Mouse (Mus musculus): ENCODE measurements at regions not wholly inside any gene's neighbourhood (a gene's known extent, or its start where the extent isn't known, plus 50 kb on each side); places are given as distances from the start of the nearest gene placed in this dataset.

DNA sequence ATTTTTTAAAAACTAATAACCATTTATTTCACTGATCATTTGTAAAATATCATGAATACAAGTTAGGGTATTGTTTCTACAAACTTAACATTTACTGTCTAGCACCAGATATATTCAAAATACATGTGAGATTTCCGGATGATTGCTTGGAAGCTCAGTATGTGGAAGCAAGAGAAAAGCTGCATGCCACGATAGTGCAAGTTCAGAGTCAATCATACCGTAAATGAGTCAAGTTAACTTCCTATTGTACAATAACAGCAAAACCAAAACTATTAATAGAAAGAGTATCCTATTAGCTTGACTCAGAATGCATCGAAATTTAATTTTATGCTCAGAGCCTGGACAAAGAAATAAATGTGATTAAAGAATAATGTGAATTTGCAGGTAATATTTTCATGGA, 1284.6 kb upstream of the Cited2 start:
- Histone ChIP-seq H3K27me3 (replicated peaks; ENCODE audit: control insufficient read depth, insufficient read depth, low read length) (no peaks in the 10 kb centered on the region), H3K4me1 (ENCODE audit: control insufficient read depth, insufficient read depth, low read depth, low read length) (no peaks in the 10 kb centered on the region; the same call in 1 of the 2 replicates), H3K36me3 (ENCODE audit: control insufficient read depth, insufficient read depth, low read length) (no peaks in the 10 kb centered on the region), H3K27ac (ENCODE audit: low read depth, low read length) (no peak overlapping the region), H3K4me2 (ENCODE audit: low read length) (no peak overlapping the region), H3K9ac (ENCODE audit: low read depth, low read length) (no peak overlapping the region), H3K9me3 (ENCODE audit: control insufficient read depth, low read length) (no peaks in the 10 kb centered on the region), H3K4me3 (ENCODE audit: low read length) (no peak overlapping the region)
- WGBS: 83% methylated on average over 4 of the region's 4 CpGs
- no peak for ATAC-seq

DNA sequence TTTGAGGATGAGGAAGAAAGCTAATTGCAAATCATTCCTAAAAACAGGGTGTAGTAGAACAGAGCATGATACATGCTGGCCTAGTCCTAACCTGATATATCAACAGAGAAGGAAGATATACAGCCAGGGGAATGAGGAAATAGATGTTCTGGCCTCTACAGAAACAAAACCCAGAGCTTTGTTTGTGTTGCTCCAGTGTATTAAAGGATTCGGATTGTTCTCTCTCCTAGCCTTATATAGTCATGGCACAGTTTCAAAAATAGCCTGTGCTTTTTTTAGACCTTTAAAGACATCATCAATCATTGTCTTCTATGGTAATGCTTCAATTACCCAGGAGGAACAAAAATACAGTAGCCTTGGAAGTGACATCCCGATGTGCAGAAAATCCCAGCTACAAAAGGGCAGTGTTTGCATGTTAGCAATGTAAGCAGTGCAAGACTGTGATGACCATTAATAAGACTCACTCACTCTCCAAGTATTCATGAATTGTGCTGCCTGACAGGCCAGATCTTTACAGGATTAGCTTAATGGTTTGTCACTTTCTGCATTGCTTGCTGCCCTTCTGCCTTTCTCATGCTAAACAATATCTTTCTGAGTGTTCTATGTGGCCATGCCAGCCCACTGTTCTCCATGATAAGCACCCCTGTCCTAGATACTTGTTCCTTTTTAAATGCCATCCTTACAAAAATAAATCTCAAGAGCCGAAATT, 1281.9 kb upstream of the Cited2 start:
- peak; percentile 71 for ATAC-seq
- Histone ChIP-seq H3K36me3 (ENCODE audit: control insufficient read depth, insufficient read depth, low read length) (no peaks in the 10 kb centered on the region), H3K4me2 (ENCODE audit: low read length) (no peak overlapping the region), H3K27ac (ENCODE audit: low read depth, low read length) (no peak overlapping the region), H3K27me3 (replicated peaks; ENCODE audit: control insufficient read depth, insufficient read depth, low read length) (no peaks in the 10 kb centered on the region), H3K4me3 (ENCODE audit: low read length) (no peak overlapping the region), H3K9ac (ENCODE audit: low read depth, low read length) (no peak overlapping the region), H3K4me1 (ENCODE audit: control insufficient read depth, insufficient read depth, low read depth, low read length) (no peaks in the 10 kb centered on the region; the same call in 1 of the 2 replicates), H3K9me3 (ENCODE audit: control insufficient read depth, low read length) (no peaks in the 10 kb centered on the region)
- 17% methylated on average over 3 of the region's 3 CpGs for WGBS

DNA sequence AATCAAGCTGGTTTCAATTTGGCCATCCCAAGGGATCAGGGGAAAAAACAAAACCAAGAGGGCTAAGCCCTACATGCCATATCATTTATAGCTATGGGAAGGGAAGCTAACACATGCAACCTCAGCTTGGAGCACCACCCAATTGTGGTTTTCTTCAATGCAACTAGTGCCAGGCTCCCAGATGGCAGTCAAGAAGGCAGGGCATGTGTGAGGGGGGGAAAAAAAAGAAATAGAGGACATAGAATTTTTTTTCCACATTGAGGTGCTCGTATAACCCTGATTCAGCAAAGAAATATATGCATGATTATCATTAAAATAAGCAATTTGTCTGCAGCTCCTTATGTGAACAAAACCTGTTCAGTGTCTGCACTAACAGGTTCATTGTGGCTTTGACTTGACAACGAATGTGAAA, 1281.4 kb upstream of the Cited2 start:
- no peaks in the 10 kb centered on the region for H3K36me3 ChIP-seq (ENCODE audit: control insufficient read depth, insufficient read depth, low read length)
- no peak for ATAC-seq

DNA sequence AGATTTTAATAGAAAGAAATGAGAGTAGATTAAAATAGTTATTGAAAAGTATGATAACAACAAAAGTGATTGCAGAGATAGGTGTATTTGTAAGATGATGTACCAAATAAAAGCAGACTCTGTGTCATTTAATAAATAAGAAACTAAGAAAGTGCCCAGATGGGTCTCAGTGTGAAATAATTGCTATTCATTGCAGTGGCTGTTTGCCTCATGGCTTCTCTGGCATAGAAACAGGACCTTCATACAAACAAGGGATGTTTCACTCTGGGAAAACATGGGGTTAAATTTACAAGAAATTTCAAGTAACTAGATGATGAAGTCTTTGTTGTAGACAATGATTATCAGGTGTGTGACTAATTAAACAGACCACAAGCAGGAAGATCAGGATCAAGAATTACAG, 1279.1 kb upstream of the Cited2 start:
- Histone ChIP-seq H3K27me3 (replicated peaks; ENCODE audit: control insufficient read depth, insufficient read depth, low read length) (no peaks in the 10 kb centered on the region), H3K9ac (ENCODE audit: low read depth, low read length) (no peak overlapping the region), H3K27ac (ENCODE audit: low read depth, low read length) (no peak overlapping the region), H3K36me3 (ENCODE audit: control insufficient read depth, insufficient read depth, low read length) (no peaks in the 10 kb centered on the region), H3K4me3 (ENCODE audit: low read length) (no peak overlapping the region), H3K4me1 (ENCODE audit: control insufficient read depth, insufficient read depth, low read depth, low read length) (no peaks in the 10 kb centered on the region; the same call in 1 of the 2 replicates), H3K9me3 (ENCODE audit: control insufficient read depth, low read length) (no peaks in the 10 kb centered on the region), H3K4me2 (ENCODE audit: low read length) (no peak overlapping the region)
- ATAC-seq: no peak

More for the DNA sequence above, 1281.4 kb upstream of the Cited2 start:
- Histone ChIP-seq H3K27me3 (replicated peaks; ENCODE audit: control insufficient read depth, insufficient read depth, low read length) (no peaks in the 10 kb centered on the region), H3K9ac (ENCODE audit: low read depth, low read length) (no peak overlapping the region), H3K4me1 (ENCODE audit: control insufficient read depth, insufficient read depth, low read depth, low read length) (no peaks in the 10 kb centered on the region; the same call in 1 of the 2 replicates), H3K4me3 (ENCODE audit: low read length) (no peak overlapping the region), H3K9me3 (ENCODE audit: control insufficient read depth, low read length) (no peaks in the 10 kb centered on the region), H3K27ac (ENCODE audit: low read depth, low read length) (no peak overlapping the region), H3K4me2 (ENCODE audit: low read length) (no peak overlapping the region)
- 29% methylated on average over 2 of the region's 2 CpGs for WGBS

DNA sequence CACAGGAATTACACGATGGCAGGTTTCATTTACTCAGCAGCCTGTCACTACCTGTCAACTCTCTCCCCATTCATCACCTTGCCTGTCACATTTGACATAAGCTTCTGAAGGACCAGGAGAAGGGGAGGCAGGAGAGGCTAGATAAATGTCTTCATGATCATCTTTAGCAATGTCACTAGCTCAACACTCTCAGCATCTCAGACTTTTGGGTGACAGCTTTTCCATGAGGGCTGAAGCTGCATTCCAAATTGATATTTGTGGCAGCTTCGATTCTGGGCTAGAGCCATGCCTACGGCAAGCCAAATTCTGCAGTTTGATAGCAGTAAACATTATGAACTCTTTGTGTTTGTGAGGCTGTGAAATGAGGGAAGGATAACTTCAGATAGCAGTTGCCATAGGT, 1255.1 kb upstream of the Cited2 start:
- no peak overlapping the region for H3K9ac ChIP-seq (ENCODE audit: low read depth, low read length)
- H3K4me2 ChIP-seq (ENCODE audit: low read length): no peak overlapping the region
- no peaks in the 10 kb centered on the region for H3K27me3 ChIP-seq (replicated peaks; ENCODE audit: control insufficient read depth, insufficient read depth, low read length)
- H3K9me3 ChIP-seq (ENCODE audit: control insufficient read depth, low read length): no peaks in the 10 kb centered on the region
- H3K4me3 ChIP-seq (ENCODE audit: low read length): no peak overlapping the region
- H3K36me3 ChIP-seq (ENCODE audit: control insufficient read depth, insufficient read depth, low read length): no peaks in the 10 kb centered on the region
- 68% methylated on average over 3 of the region's 3 CpGs for WGBS
- H3K27ac ChIP-seq (ENCODE audit: low read depth, low read length): no peak overlapping the region
- no peak for ATAC-seq
- no peaks in the 10 kb centered on the region for H3K4me1 ChIP-seq (ENCODE audit: control insufficient read depth, insufficient read depth, low read depth, low read length)

DNA sequence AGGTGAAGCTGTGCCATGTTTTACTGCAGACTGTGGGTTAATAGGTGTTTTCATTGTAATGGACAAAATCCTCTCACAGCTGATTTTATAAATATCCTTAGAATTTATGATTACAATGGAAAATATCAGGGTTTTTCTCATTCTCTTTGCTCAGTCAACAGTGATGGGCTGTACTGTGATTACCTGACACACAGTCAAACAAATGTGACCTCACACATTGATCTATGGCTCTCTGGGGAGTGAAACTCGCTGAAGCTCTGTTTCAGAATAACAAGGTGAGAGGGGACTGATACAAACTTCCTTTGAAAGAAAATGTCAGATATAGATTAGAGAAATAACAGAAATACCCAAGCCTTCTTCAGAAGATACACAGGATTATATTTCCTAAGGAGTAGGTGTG, 1253.3 kb upstream of the Cited2 start:
- no peak for ATAC-seq
- H3K4me3 ChIP-seq (ENCODE audit: low read length): no peak overlapping the region
- no peaks in the 10 kb centered on the region for H3K4me1 ChIP-seq (ENCODE audit: control insufficient read depth, insufficient read depth, low read depth, low read length)
- 39% methylated on average over 1 of the region's 1 CpGs for WGBS
- H3K9ac ChIP-seq (ENCODE audit: low read depth, low read length): no peak overlapping the region
- no peaks in the 10 kb centered on the region for H3K27me3 ChIP-seq (replicated peaks; ENCODE audit: control insufficient read depth, insufficient read depth, low read length)
- H3K9me3 ChIP-seq (ENCODE audit: control insufficient read depth, low read length): no peaks in the 10 kb centered on the region
- no peak overlapping the region for H3K4me2 ChIP-seq (ENCODE audit: low read length)
- no peaks in the 10 kb centered on the region for H3K36me3 ChIP-seq (ENCODE audit: control insufficient read depth, insufficient read depth, low read length)
- no peak overlapping the region for H3K27ac ChIP-seq (ENCODE audit: low read depth, low read length)

DNA sequence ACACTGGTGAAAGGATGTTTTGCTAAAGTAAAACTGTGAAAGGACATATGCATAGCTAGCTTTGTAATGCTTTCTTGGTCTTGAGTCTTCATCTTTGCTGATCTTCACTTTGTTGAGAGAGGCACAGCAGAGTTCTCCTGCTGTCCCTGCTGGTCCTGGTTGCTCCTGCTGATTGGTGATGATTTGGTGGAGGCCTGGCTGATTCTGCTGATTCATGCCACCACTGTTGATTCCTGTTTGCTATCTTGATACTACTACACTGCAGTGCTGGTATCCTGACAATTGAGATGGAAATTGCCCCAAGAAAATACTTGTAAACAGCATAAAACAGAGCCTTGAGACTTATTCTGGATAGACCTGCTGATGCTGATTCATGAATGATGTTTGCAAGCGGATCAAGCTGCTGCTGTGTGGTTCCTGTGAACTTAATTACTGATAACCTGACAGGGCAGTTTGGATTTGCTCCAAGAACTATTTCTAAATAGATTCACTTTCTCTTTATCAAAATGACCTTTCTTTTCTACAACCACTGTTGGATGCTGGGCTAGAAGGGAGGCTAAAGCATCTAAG, 1249.0 kb upstream of the Cited2 start:
- no peaks in the 10 kb centered on the region for H3K4me1 ChIP-seq (ENCODE audit: control insufficient read depth, insufficient read depth, low read depth, low read length)
- WGBS: 72% methylated on average over 1 of the region's 1 CpGs
- no peak for ATAC-seq
- no peak overlapping the region for H3K9ac ChIP-seq (ENCODE audit: low read depth, low read length)
- no peaks in the 10 kb centered on the region for H3K9me3 ChIP-seq (ENCODE audit: control insufficient read depth, low read length)
- no peaks in the 10 kb centered on the region for H3K36me3 ChIP-seq (ENCODE audit: control insufficient read depth, insufficient read depth, low read length)
- no peak overlapping the region for H3K4me2 ChIP-seq (ENCODE audit: low read length)
- H3K27me3 ChIP-seq (replicated peaks; ENCODE audit: control insufficient read depth, insufficient read depth, low read length): no peaks in the 10 kb centered on the region
- H3K4me3 ChIP-seq (ENCODE audit: low read length): no peak overlapping the region
- no peak overlapping the region for H3K27ac ChIP-seq (ENCODE audit: low read depth, low read length)

DNA sequence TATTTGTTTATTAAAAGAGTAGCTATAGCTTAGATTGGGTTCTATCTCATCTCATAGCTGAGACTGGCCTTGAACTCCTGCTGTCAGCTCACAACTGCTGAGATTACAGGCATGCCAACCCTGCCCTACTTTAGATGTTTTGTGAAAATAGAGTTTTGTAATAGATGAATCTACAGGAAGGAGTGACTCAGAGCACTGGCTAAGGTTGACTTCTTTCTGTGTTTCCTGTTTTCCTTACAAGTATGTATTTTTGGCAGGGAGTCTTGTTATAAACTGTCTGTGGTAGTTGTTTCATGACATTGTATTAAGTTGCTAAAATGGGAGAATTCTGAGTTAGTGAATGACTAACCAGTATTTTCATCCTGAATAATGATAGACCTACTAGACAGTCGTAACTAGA, 1224.4 kb upstream of the Cited2 start:
- H3K36me3 ChIP-seq (ENCODE audit: control insufficient read depth, insufficient read depth, low read length): no peaks in the 10 kb centered on the region
- no peak overlapping the region for H3K9ac ChIP-seq (ENCODE audit: low read depth, low read length)
- no peaks in the 10 kb centered on the region for H3K27me3 ChIP-seq (replicated peaks; ENCODE audit: control insufficient read depth, insufficient read depth, low read length)
- H3K4me2 ChIP-seq (ENCODE audit: low read length): no peak overlapping the region
- no peak overlapping the region for H3K27ac ChIP-seq (ENCODE audit: low read depth, low read length)
- H3K4me1 ChIP-seq (ENCODE audit: control insufficient read depth, insufficient read depth, low read depth, low read length): no peaks in the 10 kb centered on the region
- no peaks in the 10 kb centered on the region for H3K9me3 ChIP-seq (ENCODE audit: control insufficient read depth, low read length)
- no peak overlapping the region for H3K4me3 ChIP-seq (ENCODE audit: low read length)
- 97% methylated on average over 1 of the region's 1 CpGs for WGBS
- no peak for ATAC-seq

DNA sequence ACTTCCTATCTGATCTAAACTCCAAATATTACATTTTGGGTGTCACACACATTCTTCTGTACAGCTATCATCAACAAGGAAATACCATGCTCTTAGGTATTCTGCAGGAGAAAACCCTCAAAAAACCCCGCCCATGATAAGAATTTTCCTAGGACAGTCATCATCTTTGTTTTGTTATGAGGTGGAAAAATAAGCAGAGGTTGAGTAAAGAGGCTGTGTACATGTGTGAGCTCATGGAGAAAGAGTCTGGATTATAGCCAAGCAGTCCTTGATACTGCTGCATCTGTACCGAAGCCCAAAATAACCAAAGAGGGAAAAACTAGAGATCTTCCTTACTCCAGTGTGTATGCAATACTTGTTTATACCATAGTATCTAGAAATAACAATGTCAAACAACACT, 1215.3 kb upstream of the Cited2 start:
- ATAC-seq: no peak
- Histone ChIP-seq H3K36me3 (ENCODE audit: control insufficient read depth, insufficient read depth, low read length) (no peaks in the 10 kb centered on the region), H3K9me3 (ENCODE audit: control insufficient read depth, low read length) (no peaks in the 10 kb centered on the region), H3K4me3 (ENCODE audit: low read length) (no peak overlapping the region), H3K4me1 (ENCODE audit: control insufficient read depth, insufficient read depth, low read depth, low read length) (no peaks in the 10 kb centered on the region), H3K27ac (ENCODE audit: low read depth, low read length) (no peak overlapping the region), H3K4me2 (ENCODE audit: low read length) (no peak overlapping the region), H3K27me3 (replicated peaks; ENCODE audit: control insufficient read depth, insufficient read depth, low read length) (no peaks in the 10 kb centered on the region), H3K9ac (ENCODE audit: low read depth, low read length) (no peak overlapping the region)
- 65% methylated on average over 2 of the region's 2 CpGs for WGBS

Measured in hindbrain, embryonic 16.5 days (tissue).